Mouse (Mus musculus): Measurements from ENCODE around the gene Zfp385b. TPM values are rescaled to one million over a fixed set of nuclear protein-coding genes. Genes with fewer than 3 reads are reported as not detected.

Gene Zfp385b
- polyA plus RNA-seq, 1 experiment from 2014 or later, result 6.8 TPM

DNA sequence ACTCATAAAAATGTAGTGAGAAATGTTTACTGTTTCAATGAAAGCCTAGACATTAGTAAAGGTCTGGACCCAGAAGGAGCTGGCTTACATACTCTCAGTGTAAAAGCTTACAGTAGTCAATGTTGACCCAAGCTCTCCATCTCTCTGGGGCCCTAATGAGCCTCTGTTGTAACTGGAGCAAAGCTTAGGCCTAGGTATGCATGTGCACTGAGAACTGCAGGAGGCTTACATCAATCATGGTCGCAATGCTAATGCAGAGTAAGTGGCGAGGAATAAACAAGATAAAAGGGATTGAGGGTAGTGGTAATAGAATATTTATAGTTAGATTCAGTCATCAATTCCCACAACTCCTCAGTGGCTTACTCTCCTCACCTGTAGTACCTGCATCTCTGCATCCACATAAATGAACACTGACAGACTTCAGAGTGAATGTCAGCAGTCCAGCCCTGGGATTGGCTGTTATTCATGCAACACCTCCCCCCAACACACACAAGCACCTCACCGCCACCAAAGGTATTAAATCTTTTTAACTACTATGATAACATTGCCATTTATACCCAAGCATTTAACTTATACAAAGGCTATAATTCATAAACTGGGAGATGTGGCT is 191.7 kb downstream of the Zfp385b start:
- Histone ChIP-seq H3K9ac (replicated peaks) (no peak overlapping the region), H3K27ac (ENCODE audit: low read depth) (no peak overlapping the region), H3K4me1 (ENCODE audit: insufficient read depth) (no peaks in the 10 kb centered on the region), H3K4me3 (ENCODE audit: low read depth, low read length) (no peak overlapping the region), H3K27me3 (ENCODE audit: insufficient read depth, low read length) (no peaks in the 10 kb centered on the region), H3K9me3 (ENCODE audit: low read length) (no peaks in the 10 kb centered on the region), H3K36me3 (replicated peaks; ENCODE audit: insufficient read depth, low read length) (no peaks in the 10 kb centered on the region), H3K4me2 (ENCODE audit: low read depth, low read length) (no peak overlapping the region)
- TF ChIP-seq EP300 (IDR thresholded peaks at IDR 0.05; ENCODE audit: low read depth), result no peak
- no peak for TF ChIP-seq CTCF (IDR thresholded peaks at IDR 0.05; ENCODE audit: low read depth)
- WGBS (ENCODE audit: insufficient replicate concordance), result 80% methylated on average over 3 of the region's 3 CpGs
- ATAC-seq, result no peak
- DNase-seq, result no peak

DNA sequence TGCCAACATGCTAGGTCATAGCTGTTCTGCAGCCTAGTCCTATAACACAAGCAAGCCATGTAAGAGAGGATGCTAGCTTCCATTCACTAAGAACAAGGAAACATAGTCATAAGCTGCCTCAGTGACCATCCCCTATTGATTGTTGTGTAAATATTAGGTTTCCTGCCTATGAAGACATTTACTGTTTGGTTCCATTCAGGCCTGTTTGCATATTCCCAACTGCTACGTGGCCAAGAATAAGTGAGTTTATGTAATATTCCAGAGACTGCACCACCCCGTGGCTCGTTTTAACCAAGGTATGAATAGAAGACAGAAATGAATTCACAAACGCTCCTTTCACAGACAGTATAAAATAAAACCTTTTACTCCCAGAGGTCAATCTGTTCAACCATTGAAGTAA is 200.8 kb downstream of the Zfp385b start:
- no peak for TF ChIP-seq EP300 (IDR thresholded peaks at IDR 0.05; ENCODE audit: low read depth)
- TF ChIP-seq CTCF (IDR thresholded peaks at IDR 0.05; ENCODE audit: low read depth), result no peak
- peak; percentile 64 for ATAC-seq
- Histone ChIP-seq H3K4me1 (ENCODE audit: insufficient read depth) (no peaks in the 10 kb centered on the region), H3K27me3 (ENCODE audit: insufficient read depth, low read length) (no peaks in the 10 kb centered on the region), H3K27ac (ENCODE audit: low read depth) (no peak overlapping the region), H3K36me3 (replicated peaks; ENCODE audit: insufficient read depth, low read length) (no peaks in the 10 kb centered on the region), H3K4me3 (ENCODE audit: low read depth, low read length) (no peak overlapping the region), H3K9ac (replicated peaks) (no peak overlapping the region), H3K4me2 (ENCODE audit: low read depth, low read length) (no peak overlapping the region), H3K9me3 (ENCODE audit: low read length) (no peaks in the 10 kb centered on the region)
- 62% methylated on average over 4 of the region's 4 CpGs for WGBS (ENCODE audit: insufficient replicate concordance)
- DNase-seq, result no peak

DNA sequence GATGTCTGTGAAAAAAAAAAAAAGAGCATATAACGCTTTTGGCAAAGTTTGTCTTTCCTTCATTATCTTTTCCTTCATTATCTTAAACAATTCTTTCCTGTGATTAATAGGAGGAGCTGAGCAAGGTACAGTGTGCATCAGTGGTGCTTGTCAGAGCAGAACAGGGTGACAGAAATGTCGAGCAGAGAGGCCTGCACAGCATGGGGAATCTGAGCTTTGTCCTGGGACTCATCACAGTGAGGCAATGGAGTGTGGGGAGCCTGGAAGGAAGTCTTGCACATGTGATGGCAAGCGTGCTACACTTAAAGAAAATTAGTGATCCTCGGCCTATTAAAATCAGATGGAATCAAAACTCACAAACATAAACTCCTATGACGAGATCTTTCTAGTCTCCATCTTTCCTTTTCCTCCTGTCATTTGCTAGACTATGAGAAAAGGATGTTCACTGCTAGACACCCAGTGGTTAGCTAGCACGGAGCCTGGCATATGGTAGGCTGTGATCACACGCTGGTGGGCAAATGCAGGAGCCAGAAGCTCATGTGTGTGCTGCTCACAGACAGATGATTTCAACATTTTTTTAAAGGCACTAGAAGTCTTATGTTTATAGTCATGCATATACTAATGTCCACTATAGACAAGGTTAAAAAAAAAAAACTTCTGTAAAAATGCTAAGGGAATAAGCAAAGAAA is 209.0 kb downstream of the Zfp385b start:
- no peak for ATAC-seq
- DNase-seq, result no peak
- H3K4me2 ChIP-seq (ENCODE audit: low read depth, low read length), result no peak overlapping the region
- no peaks in the 10 kb centered on the region for H3K4me1 ChIP-seq (ENCODE audit: insufficient read depth)
- no peaks in the 10 kb centered on the region for H3K9me3 ChIP-seq (ENCODE audit: low read length)
- no peak overlapping the region for H3K27ac ChIP-seq (ENCODE audit: low read depth)
- H3K9ac ChIP-seq (replicated peaks), result no peak overlapping the region
- no peaks in the 10 kb centered on the region for H3K27me3 ChIP-seq (ENCODE audit: insufficient read depth, low read length)
- no peaks in the 10 kb centered on the region for H3K36me3 ChIP-seq (replicated peaks; ENCODE audit: insufficient read depth, low read length)
- TF ChIP-seq EP300 (IDR thresholded peaks at IDR 0.05; ENCODE audit: low read depth) (no peak), CTCF (IDR thresholded peaks at IDR 0.05; ENCODE audit: low read depth) (no peak)
- WGBS (ENCODE audit: insufficient replicate concordance), result 72% methylated on average over 7 of the region's 7 CpGs
- H3K4me3 ChIP-seq (ENCODE audit: low read depth, low read length), result no peak overlapping the region

DNA sequence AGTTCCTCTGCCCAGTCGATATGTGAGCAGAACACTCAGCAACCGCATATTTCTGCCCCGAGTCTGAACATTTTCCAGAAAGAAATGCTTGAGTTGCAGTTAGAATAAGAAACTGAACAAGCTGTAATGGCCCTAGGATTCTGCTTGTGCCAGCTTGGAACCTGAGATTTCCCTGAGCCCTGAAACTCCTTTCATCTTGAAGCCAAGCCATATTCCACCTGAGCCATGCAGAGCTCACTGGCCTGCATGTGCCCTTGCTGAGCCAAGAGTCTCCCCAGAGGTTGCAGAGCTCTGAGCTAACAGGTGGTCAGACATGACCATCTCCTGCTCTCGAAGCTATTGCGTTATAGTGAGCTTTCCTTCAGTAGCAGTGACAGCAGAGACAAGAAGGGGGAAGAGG is 210.0 kb downstream of the Zfp385b start:
- H3K36me3 ChIP-seq (replicated peaks; ENCODE audit: insufficient read depth, low read length), result no peaks in the 10 kb centered on the region
- H3K9ac ChIP-seq (replicated peaks), result no peak overlapping the region
- H3K27me3 ChIP-seq (ENCODE audit: insufficient read depth, low read length), result no peaks in the 10 kb centered on the region
- H3K27ac ChIP-seq (ENCODE audit: low read depth), result no peak overlapping the region
- H3K4me1 ChIP-seq (ENCODE audit: insufficient read depth), result no peaks in the 10 kb centered on the region
- no peak overlapping the region for H3K4me2 ChIP-seq (ENCODE audit: low read depth, low read length)
- WGBS (ENCODE audit: insufficient replicate concordance), result 79% methylated on average over 5 of the region's 5 CpGs
- TF ChIP-seq CTCF (IDR thresholded peaks at IDR 0.05; ENCODE audit: low read depth), result no peak
- no peak for TF ChIP-seq EP300 (IDR thresholded peaks at IDR 0.05; ENCODE audit: low read depth)
- ATAC-seq (no peak), DNase-seq (no peak)
- no peak overlapping the region for H3K4me3 ChIP-seq (ENCODE audit: low read depth, low read length)
- H3K9me3 ChIP-seq (ENCODE audit: low read length), result no peaks in the 10 kb centered on the region

DNA sequence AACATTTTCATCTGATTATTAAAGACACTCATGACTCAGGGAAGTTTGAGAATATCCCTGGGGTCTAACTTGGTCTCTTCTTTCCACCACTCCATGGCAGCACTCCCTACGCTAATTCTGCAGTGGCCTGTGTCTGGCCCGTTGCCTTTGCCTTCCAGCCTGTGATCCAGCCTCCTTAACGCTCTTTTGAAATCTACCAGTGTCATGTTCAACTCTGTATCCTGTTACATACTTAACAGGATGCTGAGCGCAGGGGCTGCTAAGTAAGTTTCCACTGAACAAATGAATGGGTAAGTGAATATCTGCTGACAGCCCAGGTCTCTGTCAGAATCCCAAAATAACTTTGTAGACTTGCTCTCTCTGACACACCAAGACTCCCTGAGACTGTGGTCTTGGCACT is 210.8 kb downstream of the Zfp385b start:
- ATAC-seq, result no peak
- no peak for DNase-seq
- 73% methylated on average over 4 of the region's 4 CpGs for WGBS (ENCODE audit: insufficient replicate concordance)
- H3K9ac ChIP-seq (replicated peaks), result no peak overlapping the region
- TF ChIP-seq CTCF (IDR thresholded peaks at IDR 0.05; ENCODE audit: low read depth), result no peak
- no peak for TF ChIP-seq EP300 (IDR thresholded peaks at IDR 0.05; ENCODE audit: low read depth)
- H3K4me2 ChIP-seq (ENCODE audit: low read depth, low read length), result no peak overlapping the region
- no peaks in the 10 kb centered on the region for H3K36me3 ChIP-seq (replicated peaks; ENCODE audit: insufficient read depth, low read length)
- no peak overlapping the region for H3K27ac ChIP-seq (ENCODE audit: low read depth)
- H3K4me1 ChIP-seq (ENCODE audit: insufficient read depth), result no peaks in the 10 kb centered on the region
- no peaks in the 10 kb centered on the region for H3K27me3 ChIP-seq (ENCODE audit: insufficient read depth, low read length)
- H3K9me3 ChIP-seq (ENCODE audit: low read length), result no peaks in the 10 kb centered on the region
- no peak overlapping the region for H3K4me3 ChIP-seq (ENCODE audit: low read depth, low read length)

DNA sequence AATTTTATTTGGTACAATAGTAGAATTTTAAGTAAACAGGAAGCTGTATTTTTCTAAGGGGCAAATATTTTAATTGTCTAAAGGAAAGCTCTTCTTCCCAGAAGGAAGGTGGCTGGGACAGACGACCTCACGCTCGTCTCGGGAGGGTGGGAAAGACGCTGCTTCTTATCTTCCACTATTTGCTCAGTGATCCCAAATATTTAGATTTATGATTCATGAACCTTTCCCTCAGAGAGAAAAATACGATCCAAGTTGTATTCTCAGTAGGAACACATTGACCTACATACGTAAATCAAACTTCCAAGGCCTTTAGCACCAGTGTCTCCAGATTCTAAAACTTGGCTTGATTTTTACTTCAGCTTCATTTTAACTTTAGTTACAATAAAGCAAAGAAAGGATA is 226.0 kb downstream of the Zfp385b start:
- H3K36me3 ChIP-seq (replicated peaks; ENCODE audit: insufficient read depth, low read length), result no peaks in the 10 kb centered on the region
- H3K27ac ChIP-seq (ENCODE audit: low read depth), result no peak overlapping the region
- H3K4me2 ChIP-seq (ENCODE audit: low read depth, low read length), result no peak overlapping the region
- no peak for ATAC-seq
- H3K9ac ChIP-seq (replicated peaks), result no peak overlapping the region
- H3K4me3 ChIP-seq (ENCODE audit: low read depth, low read length), result no peak overlapping the region
- no peaks in the 10 kb centered on the region for H3K9me3 ChIP-seq (ENCODE audit: low read length)
- DNase-seq, result no peak
- no peak for TF ChIP-seq EP300 (IDR thresholded peaks at IDR 0.05; ENCODE audit: low read depth)
- no peak for TF ChIP-seq CTCF (IDR thresholded peaks at IDR 0.05; ENCODE audit: low read depth)
- H3K27me3 ChIP-seq (ENCODE audit: insufficient read depth, low read length), result no peaks in the 10 kb centered on the region
- H3K4me1 ChIP-seq (ENCODE audit: insufficient read depth), result no peaks in the 10 kb centered on the region
- WGBS (ENCODE audit: insufficient replicate concordance), result 73% methylated on average over 7 of the region's 7 CpGs

All from liver, postnatal 0 days (tissue).